Mouse (Mus musculus) spleen, postnatal 14 days (tissue): ENCODE results near the gene Pim1.
A peak's percentile ranks its signal among the peaks of the same experiment; 100 is the strongest.
"Not testable (repeated sequence)": the region's sequence is repeated elsewhere in the genome, so short reads cannot be mapped to it uniquely, and the experiment has no call there.

Source experiments
- DNase-seq, 2 experiments: peaks; one replicate each; pipeline ENCODE4 v3.0.0; 2021 to 2022; ENCODE audit warnings: low spot score in 2 of 2

Pim1 gene

DNA sequence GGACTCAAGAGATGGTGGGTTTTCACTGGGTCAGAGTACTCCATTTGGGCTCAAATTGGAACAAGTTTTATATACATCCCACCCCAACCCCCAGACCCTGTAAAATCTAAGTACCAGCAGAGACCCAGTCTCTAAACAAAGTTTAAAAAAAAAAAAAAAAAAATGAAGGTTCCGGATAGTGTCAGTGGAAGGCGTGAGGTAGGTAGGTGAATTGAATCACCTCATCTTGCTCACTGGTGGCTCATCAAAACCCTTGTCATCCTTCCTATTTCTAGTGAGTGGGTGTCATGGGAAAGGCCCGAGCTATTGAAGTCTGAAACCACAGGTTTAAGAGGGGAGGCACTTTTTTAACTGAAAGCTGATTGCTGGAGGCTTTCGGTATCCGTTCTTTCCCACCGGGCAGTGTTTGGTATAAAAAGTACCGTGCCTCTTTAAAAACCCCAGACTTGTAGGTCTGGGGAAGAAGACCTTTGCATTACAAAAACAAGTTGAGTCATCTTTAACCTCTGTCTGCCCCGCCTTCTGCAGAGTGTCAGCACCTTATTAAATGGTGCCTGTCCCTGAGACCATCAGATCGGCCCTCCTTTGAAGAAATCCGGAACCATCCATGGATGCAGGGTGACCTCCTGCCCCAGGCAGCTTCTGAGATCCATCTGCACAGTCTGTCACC is 3.6 kb downstream of the Pim1 start:
- peak in 1 of 2 experiments; percentile 16 for DNase-seq

DNA sequence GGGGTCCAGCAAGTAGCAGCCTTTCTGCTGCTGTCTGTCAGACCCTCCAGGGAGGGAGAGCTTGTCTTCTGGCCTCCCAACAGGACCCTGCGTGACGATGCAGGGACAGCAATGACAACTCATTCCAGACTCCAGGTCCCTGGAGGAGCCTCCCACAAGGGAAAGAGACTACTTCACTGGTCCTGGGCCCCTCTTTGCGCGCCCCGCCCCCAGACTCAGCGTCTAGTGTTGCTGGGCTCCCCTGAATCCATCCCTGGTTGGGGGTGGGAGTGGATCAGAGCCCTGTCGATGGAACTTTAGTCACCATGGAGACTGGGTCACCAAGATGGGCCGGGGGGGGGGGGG is 4.2 kb downstream of the Pim1 start:
- DNase-seq = no peak

DNA sequence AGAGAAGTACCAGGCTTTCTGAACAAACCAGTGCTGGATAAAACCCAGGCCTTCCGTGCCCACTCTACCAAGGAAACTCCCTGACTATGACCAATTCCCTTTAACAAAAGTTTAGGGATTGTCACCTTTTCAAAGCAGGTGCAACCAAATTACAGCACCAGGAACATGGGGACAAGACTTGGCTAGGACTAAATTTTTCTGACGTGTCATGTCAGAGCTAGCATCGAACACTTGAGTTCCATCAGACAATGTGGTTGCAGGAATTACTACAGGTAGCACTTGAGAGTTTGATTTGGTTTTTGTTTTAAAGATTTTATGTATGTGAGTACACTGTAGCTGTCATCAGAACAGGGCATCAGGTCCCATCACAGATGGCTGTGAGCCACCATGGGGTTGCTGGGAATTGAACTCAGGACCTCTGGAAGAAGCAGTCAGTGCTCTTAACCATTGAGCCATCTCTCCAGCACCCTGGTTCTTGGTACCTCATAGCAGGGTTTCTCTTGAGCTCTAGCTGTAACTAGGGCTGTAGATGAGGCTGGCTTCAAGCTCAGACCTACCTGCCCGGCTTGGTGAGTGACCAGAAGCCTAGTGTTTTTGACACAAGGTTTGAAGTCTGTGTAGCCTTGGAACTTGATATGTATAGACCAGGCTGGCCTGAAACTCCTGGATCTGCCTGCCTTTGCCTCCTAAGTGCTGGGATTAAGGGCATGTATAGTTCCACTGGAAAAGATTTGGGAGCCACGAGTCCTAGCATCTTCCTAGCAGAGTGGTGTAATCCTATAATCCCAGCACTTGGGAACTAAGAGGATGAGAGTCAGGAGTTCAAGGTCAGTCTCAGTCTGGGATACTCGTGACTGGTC is 5.9 kb downstream of the Pim1 start:
- DNase-seq = no peak

DNA sequence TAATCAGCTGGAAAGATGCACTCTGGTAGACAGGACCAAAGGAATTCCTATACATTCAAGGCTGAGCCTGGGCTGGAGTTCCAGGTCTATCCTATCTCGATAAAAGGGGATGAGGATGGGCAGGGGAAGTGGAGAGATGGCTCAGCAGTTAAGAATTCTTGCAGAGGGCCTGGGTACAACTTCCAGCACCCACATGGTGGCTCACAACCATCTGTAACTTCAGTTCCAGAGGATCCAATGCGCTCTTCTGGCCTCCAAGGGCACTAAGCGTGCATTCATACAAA is 6.5 kb downstream of the Pim1 start:
- DNase-seq = no peak

DNA sequence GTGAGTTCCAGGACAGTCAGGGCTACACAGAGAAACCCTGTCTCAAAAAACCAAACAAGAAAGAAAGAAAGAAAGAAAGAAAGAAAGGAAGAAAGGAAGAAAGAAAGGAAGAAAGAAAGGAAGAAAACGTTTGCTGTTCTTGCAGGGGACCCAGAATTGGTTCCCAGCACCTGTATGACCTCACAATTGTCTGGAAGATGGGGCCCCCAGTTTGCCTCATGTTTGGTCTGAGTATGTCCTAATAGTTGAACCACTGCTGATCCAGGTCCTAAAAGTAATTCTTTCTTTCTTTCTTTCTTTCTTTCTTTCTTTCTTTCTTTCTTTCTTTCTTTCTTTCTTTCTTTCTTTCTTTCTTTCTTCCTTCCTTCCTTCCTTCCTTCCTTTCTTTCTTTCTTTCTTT is 6.9 kb downstream of the Pim1 start:
- not testable (repeated sequence) for DNase-seq

DNA sequence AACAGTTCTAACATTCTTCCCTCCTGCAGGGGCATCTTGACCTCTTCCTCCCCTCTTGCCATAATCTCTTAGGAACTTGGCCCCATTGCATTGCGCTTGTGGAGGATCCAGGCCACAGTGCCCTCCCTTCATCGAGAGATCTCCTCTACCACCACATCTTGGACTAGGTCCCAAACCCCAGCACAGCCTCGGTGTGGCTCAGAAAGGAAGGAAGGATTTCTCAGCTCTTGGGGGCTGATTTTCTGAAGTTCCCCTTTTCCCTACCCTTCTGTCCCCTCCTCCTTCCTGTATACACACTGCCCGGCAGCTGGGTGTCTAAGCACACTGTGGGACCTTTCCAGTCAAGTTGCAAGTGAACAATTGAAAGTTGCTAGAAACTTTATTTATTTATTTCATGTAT is 7.5 kb downstream of the Pim1 start:
- peak in 1 of 2 experiments; percentile 9 for DNase-seq

DNA sequence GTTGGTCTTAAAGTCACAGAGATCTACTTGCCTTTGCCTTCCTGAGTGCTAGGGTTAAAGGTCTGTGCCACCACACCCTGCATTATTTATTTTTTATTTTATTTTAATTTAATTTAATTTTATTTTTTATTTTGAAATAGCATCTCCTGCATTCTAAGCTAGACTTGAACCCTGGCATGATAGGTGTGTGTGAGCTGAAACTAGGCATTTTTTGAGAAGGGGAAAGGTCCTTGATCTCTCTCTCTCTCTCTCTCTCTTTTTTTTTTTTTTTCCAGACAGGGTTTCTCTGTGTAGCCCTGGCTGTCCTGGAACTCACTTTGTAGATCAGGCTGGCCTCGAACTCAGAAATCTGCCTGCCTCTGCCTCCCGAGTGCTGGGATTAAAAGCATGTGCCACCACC is 8.4 kb downstream of the Pim1 start:
- not testable (repeated sequence) for DNase-seq

DNA sequence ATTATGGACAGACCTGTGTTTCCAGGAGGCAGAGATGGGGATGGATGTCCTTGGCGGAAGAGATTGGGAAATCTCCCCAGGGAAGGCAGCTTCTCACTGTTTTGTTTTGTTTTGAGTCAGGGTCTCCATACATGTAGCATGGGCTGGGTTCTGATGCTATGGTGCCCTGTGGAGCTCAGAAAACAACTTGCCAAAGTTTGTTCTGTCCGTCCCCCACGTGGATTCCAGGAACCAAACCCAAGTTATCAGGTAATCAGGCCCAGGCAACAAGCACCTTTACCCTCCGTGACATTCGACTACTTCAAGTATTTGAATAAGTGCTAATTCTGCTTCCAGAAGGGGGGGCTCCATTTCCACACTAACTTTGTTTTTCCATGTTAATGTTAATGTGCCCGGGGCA is 9.0 kb downstream of the Pim1 start:
- no peak for DNase-seq

DNA sequence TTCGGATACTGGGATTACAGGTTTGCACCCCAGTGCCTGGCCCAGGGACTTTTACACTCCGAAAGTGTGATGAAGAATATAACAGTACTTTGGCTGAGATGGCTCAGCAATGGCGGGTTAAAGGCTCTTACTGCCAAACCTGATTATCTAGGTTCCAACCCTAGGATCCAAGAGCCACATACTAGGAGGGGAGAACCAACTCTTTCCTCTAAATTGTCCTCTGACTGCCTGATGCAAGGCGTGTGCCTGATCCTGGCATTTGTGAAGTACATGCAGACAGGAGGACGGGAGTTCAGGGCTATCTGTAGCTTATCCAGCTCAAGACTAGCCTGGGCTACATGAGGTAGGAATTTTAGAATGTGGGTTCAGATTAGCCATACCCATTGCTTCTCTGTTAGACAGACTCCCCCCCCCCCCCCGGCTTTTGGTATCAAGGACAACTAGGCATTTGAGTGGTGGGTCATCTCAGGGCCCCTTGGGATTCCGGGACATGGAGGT is 9.7 kb downstream of the Pim1 start:
- DNase-seq = no peak

DNA sequence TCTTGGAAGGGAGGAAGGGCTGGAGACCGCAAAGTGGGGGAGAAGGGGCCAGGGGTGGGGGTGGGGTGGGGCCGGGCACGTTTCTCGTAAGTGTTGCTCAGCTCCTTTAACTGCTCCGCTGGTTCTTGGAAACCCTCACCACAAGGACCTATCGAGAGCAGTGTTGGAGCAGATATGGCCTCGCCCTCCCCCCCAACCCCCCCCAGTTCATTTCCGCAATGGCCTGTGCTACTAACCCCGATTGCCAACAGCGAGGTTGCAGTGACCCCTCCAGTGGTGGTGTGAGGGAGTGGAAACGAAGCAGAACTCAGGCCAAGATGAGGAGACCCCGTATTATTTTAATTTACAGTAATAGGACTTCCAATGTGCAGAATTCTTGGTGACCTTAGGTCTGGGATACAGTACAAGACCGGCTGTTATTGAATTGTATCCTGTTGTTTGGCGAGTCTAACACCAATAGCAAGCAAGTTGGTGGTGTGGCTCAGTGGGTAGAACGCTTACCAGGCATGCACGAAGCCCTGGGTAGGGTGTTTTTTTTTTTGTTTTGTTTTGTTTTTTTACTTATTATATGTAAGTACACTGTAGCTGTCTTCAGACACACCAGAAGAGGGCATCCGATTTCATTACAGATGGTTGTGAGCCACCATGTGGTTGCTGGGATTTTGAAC is 10.4 kb downstream of the Pim1 start:
- peak in 1 of 2 experiments; percentile 19 for DNase-seq

DNA sequence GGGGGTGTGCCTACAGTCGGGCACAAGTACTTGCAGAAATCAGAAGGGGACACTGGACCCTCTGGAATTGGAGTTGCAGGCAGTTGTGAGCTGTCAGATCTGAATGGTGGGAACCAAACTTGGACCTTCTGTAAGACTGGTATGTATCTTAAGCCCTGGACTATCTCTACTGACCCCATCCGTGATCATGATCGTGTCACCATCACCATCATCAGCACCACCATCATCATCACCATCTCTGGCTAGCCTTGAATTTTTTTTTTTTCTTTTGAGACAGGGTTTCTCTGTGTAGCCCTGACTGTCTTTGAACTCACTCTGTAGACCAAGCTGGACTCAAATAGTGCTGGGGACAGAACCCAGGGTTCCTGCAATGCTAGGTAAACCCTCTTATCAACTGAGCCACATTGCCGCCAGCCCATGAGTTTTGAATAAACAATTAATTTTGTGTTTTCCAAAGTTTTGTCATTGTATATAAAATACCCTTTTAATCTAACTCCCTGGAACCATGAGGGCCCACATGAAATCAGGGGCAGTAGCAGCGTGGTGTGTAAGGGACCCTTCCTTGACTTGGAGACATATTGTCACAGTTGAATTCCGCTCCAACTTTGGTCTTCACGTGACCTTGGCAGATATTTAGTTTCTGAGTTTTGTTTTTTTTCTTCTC is 11.6 kb downstream of the Pim1 start:
- peak in 1 of 2 experiments; percentile 10 for DNase-seq

DNA sequence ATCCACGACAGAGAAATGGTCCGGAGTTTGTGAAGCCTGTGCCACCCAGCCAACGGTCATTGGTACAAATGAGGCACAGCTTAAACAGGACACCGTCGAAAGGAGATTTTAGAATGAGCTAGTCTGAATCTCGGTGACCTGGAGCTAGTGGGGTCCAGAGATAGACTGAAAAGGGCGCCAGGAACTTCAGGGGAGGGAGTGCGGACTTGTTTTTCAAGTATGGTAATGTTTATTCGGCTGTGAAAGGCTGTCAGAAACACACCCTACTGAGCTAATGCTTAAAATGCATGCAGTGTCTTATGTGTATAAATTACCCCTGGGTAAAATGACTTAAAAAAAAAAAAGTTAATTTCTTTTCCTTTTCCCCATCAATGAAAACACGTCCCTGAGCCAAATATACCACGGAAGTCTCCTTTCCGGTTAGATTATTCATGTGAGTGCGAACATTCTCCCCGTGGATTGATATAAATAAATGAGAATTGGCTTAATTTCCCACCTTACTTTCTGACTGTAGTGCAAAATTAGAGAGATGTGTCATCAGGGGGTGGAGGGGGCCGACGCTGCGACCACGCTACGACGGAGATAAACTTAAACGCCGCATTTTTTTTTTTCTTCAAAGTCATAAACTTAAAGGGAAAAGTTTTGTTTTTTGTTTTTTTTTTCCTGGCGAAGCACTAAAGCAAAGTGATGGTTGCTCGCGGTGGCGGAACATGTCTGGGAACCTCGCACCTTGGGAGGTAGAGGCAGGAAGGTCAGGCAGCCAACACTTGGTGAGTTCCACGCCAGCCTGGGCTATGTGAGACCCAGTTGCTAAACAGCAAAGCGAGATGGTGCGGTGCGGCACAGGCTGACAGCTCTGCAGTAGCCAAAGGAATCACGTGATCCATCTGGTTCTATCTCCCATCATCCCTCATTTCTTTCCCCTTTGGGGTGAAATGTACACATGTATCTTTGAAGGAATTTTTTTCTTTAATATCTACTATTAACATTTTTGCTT is 12.4 kb downstream of the Pim1 start:
- peak in 1 of 2 experiments; percentile 28 for DNase-seq

DNA sequence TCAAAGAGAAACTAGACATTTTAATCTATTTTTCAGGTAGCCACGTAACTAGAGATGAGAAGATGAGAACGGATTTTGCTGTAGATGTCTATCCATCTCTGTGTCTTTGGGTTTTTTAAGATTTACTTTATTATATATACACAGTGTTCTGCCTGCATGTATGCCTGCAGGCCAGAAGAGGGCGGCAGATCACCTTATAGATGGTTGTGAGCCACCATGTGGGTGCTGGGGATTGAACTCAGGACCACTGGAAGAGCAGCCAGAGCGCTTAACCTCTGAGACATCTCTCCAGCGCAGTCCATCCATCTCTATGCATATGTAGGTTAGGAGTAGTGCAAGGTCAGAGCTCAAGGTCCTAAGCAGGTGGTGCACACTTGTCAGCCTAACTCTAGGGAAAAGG is 13.1 kb downstream of the Pim1 start:
- DNase-seq = no peak

DNA sequence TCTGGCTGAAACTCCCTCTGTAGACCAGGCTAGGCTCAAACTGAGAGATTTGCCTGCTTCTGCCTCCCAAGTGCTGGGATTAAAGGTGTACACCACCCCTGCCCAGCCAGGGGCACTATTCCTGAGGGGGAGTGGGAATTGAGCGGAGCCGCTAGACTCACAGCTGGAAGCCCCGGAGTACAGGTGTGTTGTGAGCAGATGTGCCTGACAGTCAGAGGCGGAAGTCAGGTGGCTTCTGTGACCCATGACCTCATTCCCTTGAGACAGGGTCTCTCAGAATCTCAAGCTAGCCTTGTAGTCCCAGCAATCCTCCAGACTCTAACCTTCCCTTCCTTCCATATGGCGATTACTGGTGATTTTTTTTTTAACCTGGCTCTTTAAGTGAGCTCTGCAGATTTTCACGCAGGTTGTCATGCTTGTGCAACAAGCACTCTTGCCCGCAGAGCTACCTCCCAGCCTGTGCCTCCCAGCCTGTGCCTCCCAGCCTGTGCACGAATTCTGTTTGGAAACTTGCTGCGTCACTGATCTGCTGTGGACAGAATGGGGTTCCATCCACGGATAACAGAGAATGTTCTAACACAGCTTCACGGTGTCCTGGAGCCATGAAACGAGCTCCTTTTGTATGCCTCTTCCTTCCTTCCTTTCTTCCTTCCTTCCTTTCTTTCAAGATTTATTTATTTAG is 18.5 kb downstream of the Pim1 start:
- DNase-seq = no peak

DNA sequence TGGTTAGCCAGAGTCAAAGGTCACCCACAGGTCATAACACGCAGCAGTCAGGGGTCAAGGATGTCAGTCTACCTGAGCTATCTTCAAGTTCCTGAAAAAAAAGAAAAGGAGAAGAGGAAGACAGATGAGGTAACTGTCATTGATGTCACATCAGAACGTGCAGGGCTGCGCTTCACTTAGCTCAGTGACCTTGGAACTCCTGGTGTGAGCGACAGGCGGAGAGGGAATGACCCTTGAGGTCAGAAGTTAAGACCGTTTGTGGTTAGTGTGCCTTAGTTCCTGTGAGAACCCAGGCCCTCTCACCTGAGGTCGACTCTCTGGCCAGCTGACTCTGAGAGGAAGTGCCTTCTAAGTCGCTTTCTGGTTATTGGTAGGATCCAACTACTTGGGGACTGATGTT is 20.1 kb downstream of the Pim1 start:
- DNase-seq = no peak

DNA sequence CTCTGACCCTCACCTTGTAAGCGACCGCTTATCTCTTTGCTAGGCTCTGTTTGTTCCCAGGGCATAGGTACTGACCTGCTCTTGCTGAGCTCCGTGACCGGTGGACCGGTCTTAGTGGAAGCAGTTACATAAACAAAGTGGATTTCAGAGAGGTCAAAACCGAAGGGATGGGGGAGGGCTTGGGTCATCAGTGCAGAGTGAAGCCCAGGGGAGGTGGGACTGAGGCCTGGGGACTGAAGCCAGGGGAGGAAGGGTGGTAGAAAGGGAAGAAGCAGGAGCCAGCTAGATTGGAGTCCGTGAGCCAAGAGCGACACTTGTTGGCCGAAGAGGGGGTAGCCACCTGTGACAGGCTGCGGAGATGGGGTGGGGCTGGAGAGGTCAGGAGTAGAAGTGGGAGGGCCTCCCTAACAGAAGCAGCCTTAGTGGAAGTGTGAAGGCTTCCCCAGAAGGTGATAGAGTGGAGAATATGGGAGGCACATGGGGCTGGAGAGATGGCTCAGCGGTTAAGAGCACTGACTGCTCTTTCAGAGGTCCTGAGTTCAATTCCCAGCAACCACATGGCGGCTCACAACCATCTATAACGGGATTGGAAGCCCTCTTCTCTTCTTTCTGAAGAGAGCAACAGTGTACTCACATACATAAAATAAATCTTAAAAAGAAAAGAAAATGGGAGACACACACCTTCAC is 22.6 kb downstream of the Pim1 start:
- peak; percentile 67 to 73 for DNase-seq

DNA sequence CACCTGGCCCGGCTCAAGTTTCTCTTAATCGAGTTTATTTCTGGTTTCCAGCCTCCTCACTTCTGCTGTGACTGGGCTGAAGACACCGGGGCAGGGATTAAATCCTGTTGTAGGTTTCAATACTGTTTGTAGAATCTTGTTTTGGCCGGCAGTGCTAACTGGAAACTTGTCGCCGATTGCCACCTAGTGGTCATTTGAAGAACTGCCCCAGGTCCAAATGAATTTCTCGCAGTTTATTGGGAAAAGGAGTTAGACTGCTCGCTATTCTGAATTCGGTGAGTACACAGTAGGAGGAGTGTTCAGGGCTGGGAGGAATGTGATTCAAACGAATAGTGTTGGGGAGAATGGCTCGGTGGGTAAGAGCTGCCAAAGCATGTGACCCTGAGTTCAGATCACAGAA is 23.9 kb downstream of the Pim1 start:
- peak; percentile 55 to 79 for DNase-seq

DNA sequence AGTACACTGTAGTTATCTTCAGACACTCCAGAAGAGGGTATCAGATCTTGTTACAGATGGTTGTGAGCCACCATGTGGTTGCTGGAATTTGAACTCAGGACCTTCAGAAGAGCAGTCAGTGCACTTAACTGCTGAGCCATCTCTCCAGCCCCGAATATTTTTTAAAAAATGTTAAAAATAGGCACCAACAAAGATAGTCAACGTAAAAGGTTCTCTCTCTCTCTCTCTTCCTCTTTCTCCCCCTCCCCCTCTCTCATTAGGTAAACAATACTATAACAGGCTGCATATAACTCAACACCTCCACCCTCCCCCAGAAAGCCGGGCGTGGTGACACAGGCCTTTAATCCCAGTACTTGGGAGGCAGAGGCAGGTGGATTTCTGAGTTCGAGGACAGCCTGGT is 28.1 kb downstream of the Pim1 start:
- not testable (repeated sequence) for DNase-seq

DNA sequence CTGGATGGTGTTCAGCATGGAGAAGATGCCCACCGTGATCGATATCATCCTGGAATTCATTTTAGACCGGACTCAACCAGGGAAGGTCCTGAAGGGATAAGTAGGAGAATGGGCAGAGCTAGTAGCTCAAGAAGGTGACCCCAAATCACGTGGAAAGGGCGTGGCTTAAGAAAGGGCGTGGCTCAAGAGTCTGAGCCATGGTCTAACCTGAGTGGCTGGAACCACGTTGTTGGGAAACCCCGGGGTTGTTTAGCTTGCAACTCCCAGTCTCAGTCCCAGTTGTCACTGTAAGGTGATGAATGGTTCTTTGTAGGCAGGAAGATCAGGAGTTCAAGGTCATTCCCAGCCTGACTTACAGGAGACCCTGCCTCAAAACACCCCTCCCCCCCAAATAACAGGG is 29.2 kb downstream of the Pim1 start:
- no peak for DNase-seq

DNA sequence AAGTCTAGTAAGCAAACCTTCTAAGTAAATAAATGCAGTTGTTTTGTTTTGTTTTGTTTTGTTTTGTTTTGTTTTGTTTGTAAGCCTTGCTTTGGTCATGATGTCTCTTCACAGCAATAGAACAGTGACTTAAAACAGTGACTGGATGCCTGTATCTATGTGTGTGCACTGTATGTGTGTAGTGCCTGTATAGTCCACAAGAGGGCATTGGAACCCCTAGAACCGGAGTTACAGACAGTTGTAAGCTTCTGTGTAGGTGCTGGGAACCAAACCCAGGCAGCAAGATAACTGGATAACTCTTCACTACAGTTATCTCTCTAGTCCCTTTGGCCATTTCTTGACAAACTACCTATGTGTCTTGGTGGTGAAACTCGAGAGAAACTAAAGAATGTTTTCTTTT is 35.1 kb downstream of the Pim1 start:
- no peak for DNase-seq
